Mouse (Mus musculus): ENCODE measurements around the gene Tcte2.

GRCm38 (mm10) chr17:13685621-13686020, 76.0 kb downstream of the Tcte2 start:
- TF ChIP-seq CTCF (IDR thresholded peaks at IDR 0.05; ENCODE audit: insufficient read depth, low read length) (no peak), POLR2A (IDR thresholded peaks at IDR 0.05; ENCODE audit: borderline replicate concordance, extremely low read depth, low read depth, low read length) (no peak)

Data from lung, adult 2 months (tissue).